Mouse (Mus musculus) embryonic facial prominence, embryonic 12.5 days (tissue): ENCODE data around the gene Fsd1l. TPM values are rescaled to one million over a fixed set of nuclear protein-coding genes. Genes with fewer than 3 reads are reported as not detected.
"Not testable (repeated sequence)": the region's sequence is repeated elsewhere in the genome, so short reads cannot be mapped to it uniquely, and the experiment has no call there.

ENCODE experiments used
- ATAC-seq: fragments of 200-750 bp; cut with Nextera tagmentation; 2 replicates; pipeline ENCODE4 v1.8.0; 2017; ENCODE audit not compliant: insufficient number of reproducible peaks, insufficient read depth, low FRiP score, low TSS enrichment
- H3K27ac ChIP-seq: fragments of 300-500 bp; sonication (generic); 2 replicates; pipeline ENCODE4 v1.5.1; 2016; ENCODE audit warnings: mild to moderate bottlenecking
- H3K27me3 ChIP-seq: fragments of 300-500 bp; sonication (generic); 2 replicates; pipeline ENCODE4 v1.6.1; 2016; ENCODE audit warnings: mild to moderate bottlenecking, moderate library complexity
- H3K36me3 ChIP-seq: fragments of 300-500 bp; sonication (generic); 2 replicates; pipeline ENCODE4 v1.6.1; 2016; ENCODE audit warnings: mild to moderate bottlenecking
- H3K4me1 ChIP-seq: fragments of 300-500 bp; sonication (generic); 2 replicates; pipeline ENCODE4 v1.6.1; 2016
- H3K4me2 ChIP-seq: fragments of 300-500 bp; sonication (generic); replicated peaks from 2 replicates; pipeline ENCODE4 v1.6.1; 2016; ENCODE audit warnings: mild to moderate bottlenecking, moderate library complexity
- H3K4me3 ChIP-seq: fragments of 300-500 bp; sonication (generic); 2 replicates; pipeline ENCODE4 v1.5.1; 2016; ENCODE audit warnings: mild to moderate bottlenecking
- H3K9ac ChIP-seq: fragments of 300-500 bp; sonication (generic); 2 replicates; pipeline ENCODE4 v1.6.1; 2016; ENCODE audit warnings: mild to moderate bottlenecking, moderate library complexity
- H3K9me3 ChIP-seq: fragments of 300-500 bp; sonication (generic); 2 replicates; pipeline ENCODE4 v1.6.1; 2016; ENCODE audit warnings: mild to moderate bottlenecking, moderate library complexity
- WGBS: fragments of 180-500 bp; shearing (Covaris S2); methylation state at CpG from one replicate; pipeline ENCODE4 v1.1.7; 2016; 5-methylcytosine and 5-hydroxymethylcytosine counted together
- polyA plus RNA-seq: library from polyadenylated mRNA; unstranded; fragments of >200 nt; fragmentation: Nextera tagmentation; extraction: Ambion mirVana; gene quantifications from 2 replicates; pipeline ENCODE4 v1.2.1, GENCODE M21; 2016

Fsd1l gene
- polyA plus RNA-seq, 1 experiment from 2014 or later: 17.1 TPM

GRCm38 (mm10) chr4:53713704-53714050 lies 82.4 kb downstream of the Fsd1l start, which contains the start of gene Fktn:
Gene Fktn, plus strand, starts transcription at chr4:53713998.
- H3K4me1 ChIP-seq: 0 out of 2 replicates have a peak, but pooled peaks cover 4% of the 10 kb centered on the region
- peak; percentile 67 for ATAC-seq
- no peaks in the 10 kb centered on the region for H3K27me3 ChIP-seq
- no peaks in the 10 kb centered on the region for H3K9me3 ChIP-seq
- peak within 1 kb of the TSS; percentile 77 for H3K4me3 ChIP-seq
- H3K4me2 ChIP-seq: peak within 1 kb of the TSS; percentile 83
- 10% methylated on average over 7 of the region's 7 CpGs for WGBS
- no peaks in the 10 kb centered on the region for H3K36me3 ChIP-seq
- H3K27ac ChIP-seq: peak within 1 kb of the TSS; percentile 88
- peak within 1 kb of the TSS; percentile 83 for H3K9ac ChIP-seq

DNA sequence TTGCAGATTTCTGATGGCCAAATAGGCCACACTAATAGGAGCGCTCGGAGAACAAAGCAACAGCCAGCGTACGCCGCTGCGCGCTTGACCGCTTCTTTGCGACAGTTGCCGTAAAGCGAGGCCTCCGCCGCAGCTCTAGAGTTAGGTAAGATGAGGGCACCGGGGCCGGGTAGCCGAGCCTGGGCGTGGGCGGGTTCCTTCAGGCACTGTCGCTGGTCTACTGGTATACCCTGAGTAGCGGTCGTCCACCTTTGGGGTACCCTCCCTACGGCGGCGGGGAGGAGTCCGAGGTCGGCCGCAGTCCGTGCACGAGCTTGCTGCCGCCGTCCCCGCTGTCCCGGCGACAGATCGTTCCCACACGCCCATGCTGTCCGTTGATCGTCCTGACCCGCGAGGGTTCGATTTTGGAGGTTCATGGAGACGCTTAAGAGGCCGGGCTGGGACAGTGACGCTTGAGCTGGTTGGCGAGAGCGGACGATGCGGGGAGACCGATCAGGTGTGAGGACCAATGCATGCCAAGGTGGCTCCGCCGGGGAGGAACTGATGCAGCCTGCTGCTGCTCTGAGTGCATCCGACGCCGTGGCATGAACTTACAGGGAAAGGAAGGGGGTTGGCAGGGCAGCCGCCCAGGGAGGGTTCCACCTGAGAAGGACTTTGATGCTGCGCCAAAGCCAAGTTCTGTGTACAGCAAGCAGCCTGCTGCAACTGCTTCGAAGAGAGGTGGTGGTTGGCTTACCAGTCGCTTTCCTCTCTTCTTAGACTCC lies 83.0 kb downstream of the Fsd1l start:
- peak; percentile 94 for ATAC-seq
- no peaks in the 10 kb centered on the region for H3K36me3 ChIP-seq
- H3K4me2 ChIP-seq: peak overlapping the region; percentile 83
- H3K9ac ChIP-seq: peak overlapping the region; percentile 83
- 4% methylated on average over 58 of the region's 58 CpGs for WGBS
- no peaks in the 10 kb centered on the region for H3K9me3 ChIP-seq
- H3K27me3 ChIP-seq: no peaks in the 10 kb centered on the region
- H3K4me1 ChIP-seq: 0 out of 2 replicates have a peak, but pooled peaks cover 4% of the 10 kb centered on the region
- peak overlapping the region; percentile 77 for H3K4me3 ChIP-seq
- H3K27ac ChIP-seq: peak overlapping the region; percentile 88

- H3K4me2 ChIP-seq: no peak overlapping the region
- ATAC-seq: no peak
- no peak overlapping the region for H3K9ac ChIP-seq
- no peaks in the 10 kb centered on the region for H3K36me3 ChIP-seq
- H3K4me1 ChIP-seq: 0 out of 2 replicates have a peak, but pooled peaks cover 4% of the 10 kb centered on the region
- no peak overlapping the region for H3K27ac ChIP-seq
- no peak overlapping the region for H3K4me3 ChIP-seq
- no peaks in the 10 kb centered on the region for H3K9me3 ChIP-seq
- H3K27me3 ChIP-seq: no peaks in the 10 kb centered on the region
These were observed 84.7 kb downstream of the Fsd1l start for GRCm38 (mm10) chr4:53715977-53716376.

GRCm38 (mm10) chr4:53717546-53717945 lies 86.3 kb downstream of the Fsd1l start:
- Histone ChIP-seq H3K9me3 (no peaks in the 10 kb centered on the region), H3K9ac (no peak overlapping the region), H3K4me2 (no peak overlapping the region), H3K27me3 (no peaks in the 10 kb centered on the region), H3K4me3 (no peak overlapping the region), H3K27ac (no peak overlapping the region), H3K36me3 (peaks cover 7% of the 10 kb centered on the region; the same call in 1 of the 2 replicates), H3K4me1 (0 out of 2 replicates have a peak, but pooled peaks cover 4% of the 10 kb centered on the region)
- 85% methylated on average over 4 of the region's 4 CpGs for WGBS
- ATAC-seq: no peak

DNA sequence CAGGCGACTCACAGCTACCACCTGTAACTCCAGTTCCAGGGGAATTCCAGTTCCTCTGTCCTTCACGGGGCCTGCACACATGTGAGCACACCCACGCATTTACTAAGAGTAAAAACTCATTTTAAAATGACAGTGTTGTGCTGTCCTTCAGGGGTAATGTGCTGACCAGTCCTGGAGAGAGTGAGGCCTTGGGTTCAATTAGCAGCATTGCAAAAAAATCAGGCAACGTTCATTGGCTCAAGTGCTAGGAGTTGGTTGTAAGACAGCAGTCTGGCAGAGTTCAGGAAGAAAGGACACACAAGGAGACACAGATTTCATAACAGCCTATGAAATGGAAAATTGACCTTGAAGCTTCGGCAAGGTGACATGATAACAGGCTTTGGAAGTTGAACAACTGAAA lies 87.0 kb downstream of the Fsd1l start:
- 85% methylated on average over 5 of the region's 5 CpGs for WGBS
- Histone ChIP-seq H3K4me2 (no peak overlapping the region), H3K4me3 (no peak overlapping the region), H3K4me1 (0 out of 2 replicates have a peak, but pooled peaks cover 4% of the 10 kb centered on the region), H3K27ac (no peak overlapping the region), H3K36me3 (peaks cover 7% of the 10 kb centered on the region; the same call in 1 of the 2 replicates), H3K9ac (no peak overlapping the region), H3K27me3 (no peaks in the 10 kb centered on the region), H3K9me3 (no peaks in the 10 kb centered on the region)
- no peak for ATAC-seq

- H3K4me3 ChIP-seq: no peak overlapping the region
- no peaks in the 10 kb centered on the region for H3K27me3 ChIP-seq
- no peak for ATAC-seq
- 88% methylated on average over 4 of the region's 4 CpGs for WGBS
- no peaks in the 10 kb centered on the region for H3K9me3 ChIP-seq
- H3K36me3 ChIP-seq: peaks cover 16% of the 10 kb centered on the region
- no peak overlapping the region for H3K4me2 ChIP-seq
- H3K9ac ChIP-seq: no peak overlapping the region
- no peak overlapping the region for H3K27ac ChIP-seq
- H3K4me1 ChIP-seq: no peaks in the 10 kb centered on the region
These were observed 91.2 kb downstream of the Fsd1l start for GRCm38 (mm10) chr4:53722506-53722905.

GRCm38 (mm10) chr4:53726100-53726499 lies 94.8 kb downstream of the Fsd1l start:
- H3K4me3 ChIP-seq, H3K27me3 ChIP-seq, H3K4me2 ChIP-seq, H3K9ac ChIP-seq, H3K9me3 ChIP-seq, H3K27ac ChIP-seq, H3K4me1 ChIP-seq, ATAC-seq: not testable (repeated sequence)
- WGBS: 89% methylated on average over 2 of the region's 2 CpGs
- peaks cover 28% of the 10 kb centered on the region for H3K36me3 ChIP-seq

DNA sequence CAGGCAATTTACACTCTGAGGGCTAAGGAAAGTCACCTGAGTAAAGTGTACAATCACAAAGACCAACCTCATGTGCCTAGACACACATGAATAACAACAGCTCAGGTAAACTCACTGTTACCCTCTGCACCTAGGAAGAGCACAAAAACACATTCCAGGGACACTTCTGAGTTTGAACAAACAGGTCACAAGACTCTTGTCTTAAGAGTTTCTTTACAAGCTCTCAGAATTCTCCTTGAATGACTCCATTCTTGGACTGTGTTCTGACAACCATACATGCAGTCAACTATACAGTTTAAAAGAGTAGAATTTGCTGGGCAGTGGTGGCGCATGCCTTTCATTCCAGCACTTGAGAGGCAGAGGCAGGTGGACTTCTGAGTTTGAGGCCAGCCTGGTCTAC lies 96.8 kb downstream of the Fsd1l start:
- H3K4me2 ChIP-seq: no peak overlapping the region
- WGBS: 97% methylated on average over 1 of the region's 1 CpGs
- H3K4me1 ChIP-seq: no peaks in the 10 kb centered on the region
- no peak overlapping the region for H3K4me3 ChIP-seq
- no peak for ATAC-seq
- no peaks in the 10 kb centered on the region for H3K27me3 ChIP-seq
- H3K9me3 ChIP-seq: no peaks in the 10 kb centered on the region
- H3K9ac ChIP-seq: no peak overlapping the region
- peaks cover 33% of the 10 kb centered on the region for H3K36me3 ChIP-seq
- H3K27ac ChIP-seq: no peak overlapping the region

- WGBS: 41% methylated on average over 6 of the region's 6 CpGs
- Histone ChIP-seq H3K9ac (no peak overlapping the region), H3K36me3 (peaks cover 38% of the 10 kb centered on the region), H3K4me1 (no peaks in the 10 kb centered on the region), H3K4me2 (no peak overlapping the region), H3K27me3 (no peaks in the 10 kb centered on the region), H3K9me3 (no peaks in the 10 kb centered on the region), H3K27ac (no peak overlapping the region), H3K4me3 (no peak overlapping the region)
- ATAC-seq: no peak
These were observed 107.8 kb downstream of the Fsd1l start for GRCm38 (mm10) chr4:53738956-53739616.

DNA sequence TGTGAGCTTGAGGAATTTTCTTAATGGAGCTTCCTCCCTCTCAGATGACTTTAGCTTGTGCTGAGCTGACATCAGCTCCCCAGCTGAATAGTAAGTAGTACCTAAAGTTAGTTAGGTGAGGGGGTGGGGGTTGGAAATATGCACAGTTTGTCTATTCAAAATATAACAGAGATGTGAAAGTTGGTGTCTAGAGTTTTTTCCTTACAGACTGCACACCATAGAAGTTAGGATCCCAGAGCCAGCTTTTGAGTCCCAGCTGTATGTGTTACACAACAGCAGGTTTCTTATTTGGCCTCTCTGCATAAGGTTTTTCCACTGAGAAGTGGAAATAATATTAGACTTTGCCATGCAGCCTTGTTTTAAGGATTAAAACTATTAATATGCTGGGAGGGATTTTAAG lies 118.6 kb downstream of the Fsd1l start:
- ATAC-seq: no peak
- H3K9ac ChIP-seq: no peak overlapping the region
- H3K9me3 ChIP-seq: no peaks in the 10 kb centered on the region
- peaks cover 20% of the 10 kb centered on the region for H3K36me3 ChIP-seq
- H3K4me1 ChIP-seq: no peaks in the 10 kb centered on the region
- H3K4me2 ChIP-seq: no peak overlapping the region
- no peak overlapping the region for H3K27ac ChIP-seq
- H3K27me3 ChIP-seq: no peaks in the 10 kb centered on the region
- no peak overlapping the region for H3K4me3 ChIP-seq

- Histone ChIP-seq H3K4me2 (no peak overlapping the region), H3K36me3 (peaks cover 26% of the 10 kb centered on the region), H3K27ac (no peak overlapping the region), H3K9ac (no peak overlapping the region), H3K27me3 (no peaks in the 10 kb centered on the region), H3K9me3 (no peaks in the 10 kb centered on the region), H3K4me3 (no peak overlapping the region), H3K4me1 (no peaks in the 10 kb centered on the region)
- WGBS: 74% methylated on average over 16 of the region's 16 CpGs
- no peak for ATAC-seq
These were observed 119.3 kb downstream of the Fsd1l start for GRCm38 (mm10) chr4:53750391-53751120.
